ENCODE assay signal across 7 mouse cellular contexts in the genomic region with DNA sequence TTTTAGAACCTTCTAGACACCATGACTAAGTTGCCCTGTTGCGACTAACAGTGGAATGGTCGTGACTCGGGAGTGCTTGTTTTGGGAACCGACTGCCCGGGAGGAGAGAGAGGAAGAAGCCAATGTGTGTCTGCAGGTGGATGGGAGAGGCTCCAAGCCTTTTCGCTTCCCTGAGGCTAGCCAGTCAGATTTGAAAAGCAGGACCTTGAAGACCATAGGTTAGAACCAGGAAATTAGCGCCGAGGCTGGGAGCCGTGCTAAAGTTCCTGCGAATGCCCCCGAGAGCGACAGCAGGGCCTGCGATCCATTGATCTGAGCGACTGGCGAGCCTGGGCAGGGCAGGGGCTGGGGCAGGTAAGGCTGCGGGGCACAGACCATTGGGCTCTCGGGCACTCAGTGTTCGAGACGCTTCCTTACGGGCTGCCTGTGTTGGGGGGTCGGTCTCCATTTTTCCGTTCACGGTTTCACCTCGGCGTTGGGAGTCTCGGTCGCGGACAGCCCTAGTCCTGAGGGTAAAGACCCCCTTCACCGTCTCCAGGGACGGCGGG. TPM values are rescaled to one million over a fixed set of nuclear protein-coding genes. Genes with fewer than 3 reads are reported as not detected.
DNase-seq lines count a peak whose midpoint lies in the region; ATAC-seq lines count a peak whose summit lies in the region.

A gene (plus strand): TSS at position 51 of the 548 bp plus-strand sequence.

- H3K27ac ChIP-seq in hindbrain, embryonic 13.5 days: peak within 1 kb of the TSS; percentile 98
- H3K27ac ChIP-seq in macrophage: 0 out of 2 replicates have a peak within 1 kb of the TSS, but pooled peaks have one; percentile 8

- H3K4me2 ChIP-seq in hindbrain, embryonic 13.5 days: peak within 1 kb of the TSS; percentile 87

- WGBS in hindbrain, embryonic 13.5 days: 2% methylated on average over 31 of the region's 31 CpGs
- WGBS in macrophage (ENCODE audit: missing documents): 8% methylated on average over 30 of the region's 31 CpGs

- no peaks in the 10 kb centered on the region for H3K36me3 ChIP-seq in hindbrain, embryonic 13.5 days
- no peaks in the 10 kb centered on the region for H3K36me3 ChIP-seq in macrophage (ENCODE audit: inconsistent target)

- no peaks in the 10 kb centered on the region for H3K9me3 ChIP-seq in hindbrain, embryonic 13.5 days

- H3K9ac ChIP-seq in hindbrain, embryonic 13.5 days: peak within 1 kb of the TSS; percentile 87

- ATAC-seq in hindbrain, embryonic 13.5 days (ENCODE audit: low FRiP score): no peak

- peaks cover 18% of the 10 kb centered on the region for H3K4me1 ChIP-seq in hindbrain, embryonic 13.5 days (replicated peaks)

- no peaks in the 10 kb centered on the region for H3K27me3 ChIP-seq in hindbrain, embryonic 13.5 days

- peaks cover 30% of the 10 kb centered on the region for H3K79me2 ChIP-seq in macrophage (ENCODE audit: inconsistent target)

- peak within 1 kb of the TSS; percentile 74 for H3K4me3 ChIP-seq in hindbrain, embryonic 13.5 days
- peak within 1 kb of the TSS; percentile 37 for H3K4me3 ChIP-seq in macrophage (ENCODE audit: inconsistent target)

- DNase-seq in R1 (ENCODE audit: low read depth, low spot score): peak; percentile 73
- DNase-seq in cerebellum, adult 8-10 months: peak; percentile 53
- DNase-seq in gastrocnemius, adult 18-20 months (ENCODE audit: low spot score): peak; percentile 19
- peak; percentile 21 to 24 for DNase-seq in layer of hippocampus, postnatal 36 days
- DNase-seq in right cerebral cortex, postnatal 14 days: peak; percentile 30

RNA-seq across cellular contexts. Expression of the gene that starts here (rescaled TPM):
- total RNA-seq in gastrocnemius, adult 18-20 months (2021): 10 to 100 TPM; 17.4 to 20.0 TPM
- 58.7 and 60.9 TPM in 2 replicates for polyA plus RNA-seq in hindbrain, embryonic 13.5 days (2015; fragmentation: Nextera tagmentation; extraction: Ambion mirVana)
- 10 to 100 TPM; 29.8 to 34.0 TPM for total RNA-seq in layer of hippocampus, postnatal 36 days (2021)
- 100 to 1,000 TPM in 5 of 26 experiments, 10 to 100 TPM in 21; 49.8 to 237 (median 70.5) TPM for total RNA-seq in macrophage (2018; cell fraction: chromatin; rRNA removed)
- total RNA-seq in macrophage (2018; cell fraction: cytosol; rRNA removed): 10 to 100 TPM in 19 of 26 experiments, 1 to 10 TPM in 7; 7.7 to 34.1 (median 13.2) TPM
- total RNA-seq in macrophage (2018; cell fraction: nucleus; rRNA removed): 100 to 1,000 TPM in 3 of 26 experiments, 10 to 100 TPM in 23; 40.2 to 196 (median 59.1) TPM
- polyA plus RNA-seq in macrophage (2018): 8.4 to 10.6 TPM (median 10.0 TPM) in 3 replicates

Comparison
In these comparisons a context has a peak if more than half of its experiments do, and no peak if none do; other contexts are left out.
1. DNase-seq: peak in every context shown above with its lines; median percentile 73 in R1; 53 in cerebellum, adult 8-10 months; 30 in right cerebral cortex, postnatal 14 days; 22 in layer of hippocampus, postnatal 36 days; 19 in gastrocnemius, adult 18-20 months.